Mouse (Mus musculus) gastrocnemius, postnatal 14 days (tissue): ENCODE results near the gene Thap7. TPM values are rescaled to one million over a fixed set of nuclear protein-coding genes. Genes with fewer than 3 reads are reported as not detected.
"Not testable (repeated sequence)": the region's sequence is repeated elsewhere in the genome, so short reads cannot be mapped to it uniquely, and the experiment has no call there.

Experiments
- DNase-seq: peaks from one replicate; pipeline ENCODE4 v3.0.0; 2021; ENCODE audit warnings: mixed read lengths
- intact Hi-C: fragments of 180-260 bp; cut with DNase I; formaldehyde crosslinking; loops from one replicate; pipeline ENCODE4 v1.15.1; 2025; ENCODE audit warnings: low total_unique reads
- total RNA-seq, 2 experiments: library from RNA; stranded (reverse); gene quantifications; 2 replicates each; pipeline ENCODE4 v1.2.3; 2021

Gene Thap7
- total RNA-seq, 2 experiments from 2014 or later: 10.6 to 12.5 TPM

GRCm38 (mm10) chr16:17542632-17543031 is 11.7 kb upstream of the Thap7 start:
- no peak for DNase-seq
- intact Hi-C loops: no loop called here

DNA sequence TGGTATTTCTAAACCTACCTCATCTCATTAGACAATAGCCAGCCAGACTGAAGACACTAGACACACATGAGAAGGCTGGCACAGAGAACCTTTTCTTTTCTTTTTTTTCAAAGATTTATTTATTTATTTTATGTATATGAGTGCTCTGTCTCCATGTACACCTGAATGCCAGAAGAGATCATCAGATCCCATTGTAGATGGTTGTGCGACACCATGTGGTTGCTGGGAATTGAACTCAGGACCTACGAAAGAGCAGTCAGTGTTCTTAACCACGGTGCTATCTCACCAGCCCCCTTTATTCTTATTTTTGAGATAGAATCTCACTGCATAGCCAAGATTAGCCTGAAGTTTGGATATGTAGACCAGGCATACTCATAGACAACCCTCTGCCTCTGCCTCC is 5.6 kb upstream of the Thap7 start:
- intact Hi-C loops: no loop called here
- DNase-seq: no peak

DNA sequence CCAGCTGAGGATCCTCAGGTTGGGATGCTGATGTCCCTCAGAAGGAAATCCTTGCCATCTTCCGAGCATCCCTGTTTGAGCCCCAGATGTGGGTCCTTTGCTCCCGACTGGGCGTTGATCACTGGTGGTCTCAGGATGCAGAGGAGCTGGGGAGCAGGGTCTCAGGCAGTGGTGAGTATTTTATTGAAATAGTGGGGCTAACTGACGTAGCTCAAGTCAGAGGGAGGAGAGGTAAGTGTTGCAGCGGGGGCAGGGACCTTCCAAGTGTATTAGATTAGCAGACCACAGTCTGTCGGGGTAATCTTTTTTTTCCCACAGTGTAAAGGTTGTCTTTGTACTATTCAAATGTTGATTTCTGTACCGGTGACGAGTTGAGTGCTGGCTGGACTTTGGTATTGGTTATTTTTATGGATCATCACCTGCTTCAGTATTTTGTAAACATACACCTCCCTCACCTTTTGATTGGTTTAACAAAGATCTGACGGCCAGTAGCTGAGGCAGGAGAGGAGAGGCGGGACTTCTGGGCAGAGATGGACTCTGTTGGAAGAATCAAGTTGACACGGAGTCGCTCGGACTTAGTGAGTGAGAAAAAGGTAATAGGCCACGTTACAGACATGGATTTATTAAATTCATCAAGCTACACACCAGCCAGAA is 1.9 kb upstream of the Thap7 start:
- intact Hi-C loops: no loop called here
- no peak for DNase-seq

- no peak for DNase-seq
- intact Hi-C loops: no loop called here
Measured at GRCm38 (mm10) chr16:17532271-17532670, 1.3 kb upstream of the Thap7 start.

GRCm38 (mm10) chr16:17529981-17530586 is 852 bp downstream of the Thap7 start:
- no peak for DNase-seq
- intact Hi-C loops: no loop called here

GRCm38 (mm10) chr16:17528276-17528675 is 2.7 kb downstream of the Thap7 start:
- no peak for DNase-seq

DNA sequence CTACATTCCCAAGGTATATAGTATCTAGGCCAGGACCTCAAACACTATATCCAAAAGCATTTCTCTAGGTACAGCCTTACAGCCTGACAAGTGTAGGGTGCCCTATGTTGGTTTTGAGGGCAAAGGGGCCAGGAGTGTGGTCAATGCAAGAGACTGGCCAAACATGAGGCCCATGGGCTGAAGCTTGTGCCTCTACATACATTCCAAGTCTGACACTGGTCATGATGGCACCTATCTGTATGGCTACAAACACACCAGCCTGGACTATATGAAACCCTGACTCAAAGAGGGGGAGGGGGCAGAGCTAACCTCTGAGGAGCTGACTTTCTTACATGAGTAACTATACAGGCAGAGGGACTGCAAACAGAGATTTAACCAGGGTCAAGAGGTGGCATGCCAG is 3.3 kb downstream of the Thap7 start:
- no peak for DNase-seq
- intact Hi-C loops: no loop called here

More at GRCm38 (mm10) chr16:17528276-17528675, 2.7 kb downstream of the Thap7 start:
- intact Hi-C loops: no loop called here

DNA sequence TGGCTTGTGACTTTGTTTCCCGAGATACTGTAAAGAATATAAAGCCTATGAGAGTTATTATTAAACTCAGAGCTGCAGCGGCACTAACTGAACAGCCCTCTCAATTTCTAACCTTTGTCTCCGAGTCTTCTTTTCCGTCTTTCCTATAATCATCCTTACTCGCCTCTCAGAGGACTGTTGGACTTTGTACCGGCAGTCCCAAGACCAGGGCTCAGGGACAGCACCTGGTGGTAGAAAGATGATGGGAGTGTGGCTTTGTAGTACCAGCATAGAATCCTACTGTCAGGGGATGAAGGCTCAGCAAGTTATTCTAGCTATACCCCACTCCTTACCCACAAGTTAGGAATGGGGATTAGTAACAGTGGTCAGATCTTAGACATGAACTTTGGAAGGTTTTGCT is 4.7 kb downstream of the Thap7 start:
- no peak for DNase-seq
- intact Hi-C loops: no loop called here

- intact Hi-C loops: no loop called here
Measured at GRCm38 (mm10) chr16:17525524-17525923, 5.4 kb downstream of the Thap7 start.

DNA sequence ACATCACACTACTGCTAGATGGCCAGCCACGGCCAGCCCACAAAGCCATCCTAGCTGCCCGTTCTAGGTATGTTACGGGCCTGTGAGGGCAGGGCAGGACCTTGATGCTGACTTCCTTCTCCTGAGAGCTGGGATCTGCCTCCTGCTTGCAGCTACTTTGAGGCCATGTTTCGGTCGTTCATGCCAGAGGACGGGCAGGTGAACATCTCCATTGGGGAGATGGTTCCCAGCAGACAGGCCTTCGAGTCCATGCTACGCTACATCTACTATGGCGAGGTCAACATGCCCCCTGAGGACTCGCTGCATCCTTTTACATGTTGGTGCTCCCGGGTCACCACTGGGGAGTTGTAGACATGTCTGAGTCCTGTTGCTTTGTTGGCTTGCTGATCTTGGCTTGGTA is 6.8 kb downstream of the Thap7 start:
- intact Hi-C loops: no loop called here
- no peak for DNase-seq

More at GRCm38 (mm10) chr16:17525524-17525923, 5.4 kb downstream of the Thap7 start:
- DNase-seq: no peak

- intact Hi-C loops: no loop called here
- DNase-seq: no peak
Measured at GRCm38 (mm10) chr16:17518910-17519309, 12.0 kb downstream of the Thap7 start.

GRCm38 (mm10) chr16:17511431-17511830 is 19.5 kb downstream of the Thap7 start:
- intact Hi-C loops: no loop called here
- DNase-seq: no peak

DNA sequence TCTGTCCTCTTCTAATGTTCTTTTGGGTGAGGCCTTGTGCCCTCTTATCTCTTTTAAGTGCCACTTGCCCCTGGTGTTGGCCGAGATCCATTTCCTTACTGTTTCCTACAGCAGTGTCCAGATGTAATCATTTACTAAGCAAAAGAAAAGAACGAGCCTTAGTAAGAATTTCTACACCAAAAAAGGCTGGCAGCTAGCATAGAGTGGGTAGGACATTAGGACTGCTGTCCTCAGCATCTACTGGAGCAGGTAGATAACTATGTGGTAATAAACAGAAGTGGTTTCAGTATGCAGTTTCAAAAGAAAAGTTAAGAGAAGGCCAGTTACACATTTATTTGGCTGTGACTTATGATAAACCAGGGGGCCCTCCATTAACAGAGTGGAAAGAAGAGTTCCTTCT is 20.2 kb downstream of the Thap7 start:
- no peak for DNase-seq
- intact Hi-C loops: no loop called here

- intact Hi-C loops: no loop called here
- DNase-seq: no peak
Measured at GRCm38 (mm10) chr16:17510143-17510542, 20.8 kb downstream of the Thap7 start.

- intact Hi-C loops: no loop called here
Measured at GRCm38 (mm10) chr16:17509240-17509597, 21.7 kb downstream of the Thap7 start.

GRCm38 (mm10) chr16:17508546-17509239 is 22.2 kb downstream of the Thap7 start, which contains the start of gene Lztr1:
Lztr1 (plus strand) TSS chr16:17508688.
- intact Hi-C loops: no loop called here

More at GRCm38 (mm10) chr16:17509240-17509597, 21.7 kb downstream of the Thap7 start:
- no peak for DNase-seq

GRCm38 (mm10) chr16:17508031-17508430 is 22.9 kb downstream of the Thap7 start:
- intact Hi-C loops, DNase-seq: not testable (repeated sequence)

More at GRCm38 (mm10) chr16:17508546-17509239, 22.2 kb downstream of the Thap7 start, which contains the start of gene Lztr1:
- DNase-seq: peak; percentile 90

DNA sequence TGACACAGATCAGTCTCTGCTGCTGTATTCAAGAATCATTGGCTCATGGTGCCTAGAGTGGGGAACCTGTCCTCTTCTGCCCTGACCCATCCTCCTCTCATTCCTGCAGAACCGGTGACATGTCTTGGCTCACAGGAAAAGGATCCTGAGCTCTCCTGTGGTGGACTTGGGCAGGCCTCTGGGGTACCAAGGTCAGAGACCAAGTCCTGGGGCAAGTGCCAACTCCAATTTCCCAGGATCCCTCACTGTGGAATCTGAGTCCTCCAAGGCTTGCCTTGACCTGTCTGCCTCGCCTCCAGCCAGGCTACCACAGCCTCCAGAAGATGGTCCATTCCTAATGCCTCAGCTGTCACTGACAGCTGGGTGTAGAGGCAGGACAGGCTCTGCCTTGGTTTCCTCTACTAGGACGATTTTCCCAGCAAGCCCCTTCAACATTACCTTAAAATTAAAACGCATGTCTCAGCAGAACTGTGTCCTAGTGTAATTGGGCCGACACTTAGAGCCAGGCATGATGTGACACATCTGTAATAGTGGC is 23.9 kb downstream of the Thap7 start:
- DNase-seq: no peak
- intact Hi-C loops: no loop called here

GRCm38 (mm10) chr16:17502681-17503080 is 28.3 kb downstream of the Thap7 start:
- intact Hi-C loops: no loop called here

DNA sequence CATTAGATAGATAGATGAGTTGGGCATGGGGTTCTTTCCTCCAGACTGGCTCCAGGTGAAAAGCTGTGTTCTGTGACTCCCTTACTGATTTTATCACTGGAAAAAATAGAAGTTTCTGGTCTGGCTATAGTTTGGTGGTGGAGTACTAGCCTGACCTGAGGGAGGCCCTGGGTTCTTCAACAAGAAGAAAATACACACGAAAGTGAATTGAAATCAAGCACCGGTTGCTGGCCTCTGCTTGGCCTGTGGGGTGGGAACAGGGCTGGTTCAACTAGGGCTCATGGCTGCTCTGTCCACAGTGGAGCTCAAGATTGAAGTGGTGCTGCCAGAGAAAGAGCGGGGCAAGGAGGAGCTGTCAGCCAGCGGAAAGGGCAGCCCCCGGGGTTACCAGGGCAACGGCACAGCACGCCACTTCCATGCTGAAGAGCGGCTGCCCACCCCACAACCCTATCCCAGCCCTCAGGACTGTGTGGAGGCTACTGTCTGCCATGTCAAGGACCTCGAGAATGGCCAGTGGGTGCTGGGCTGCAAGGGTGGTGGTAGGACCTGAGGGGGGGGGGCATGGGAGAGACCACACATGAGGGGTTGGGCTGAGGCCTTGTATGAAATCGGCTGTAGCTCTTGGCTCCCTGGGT is 31.6 kb downstream of the Thap7 start:
- intact Hi-C loops: no loop called here
- no peak for DNase-seq

More at GRCm38 (mm10) chr16:17502681-17503080, 28.3 kb downstream of the Thap7 start:
- no peak for DNase-seq
